19 mouse cellular contexts compared by ENCODE assay signal in the genomic region with DNA sequence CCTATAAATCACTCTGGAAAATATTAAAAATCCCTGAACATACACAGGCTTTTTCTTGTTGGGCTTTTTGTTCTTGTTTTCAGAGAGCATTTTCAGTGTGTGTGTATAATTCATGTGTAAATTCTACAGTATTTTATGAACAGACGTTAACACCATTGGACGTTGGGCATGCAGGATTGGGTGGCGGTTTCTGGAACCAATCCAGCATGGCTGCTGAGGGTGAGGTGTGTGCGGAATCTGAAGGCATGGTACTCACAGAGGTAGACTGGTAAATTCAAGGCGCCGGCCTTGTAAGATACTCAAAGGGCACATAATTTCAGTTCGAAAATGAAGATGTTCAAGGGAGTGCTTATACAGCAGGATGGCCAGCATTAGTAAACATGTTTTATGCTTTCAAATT.
DNase-seq lines count a peak whose midpoint lies in the region; ATAC-seq and TF ChIP-seq lines count a peak whose summit lies in the region.
"Had no signal": no experiment of that assay in that cellular context is flagged by ENCODE, and none has a peak within 500 bp of the region (broad histone marks: within the 10 kb centered on the region; RNA-seq: fewer than 3 reads in every experiment).

No protein-coding gene starts in this region.

- TF ChIP-seq CTCF in hindbrain, postnatal 0 days (IDR thresholded peaks at IDR 0.05; ENCODE audit: low read depth), result no peak
- TF ChIP-seq CTCF in brain, embryonic 14.5 days (IDR thresholded peaks at IDR 0.05; ENCODE audit: borderline replicate concordance, extremely low read depth, insufficient read depth, insufficient read length), result no peak
- no peak for TF ChIP-seq CTCF in cerebellum, adult 2 months (IDR thresholded peaks at IDR 0.05; ENCODE audit: borderline replicate concordance, insufficient read depth, low read depth, low read length)

- H3K4me3 ChIP-seq in hindbrain, postnatal 0 days (ENCODE audit: low read length), result no peak overlapping the region
- H3K4me3 ChIP-seq in hindbrain, embryonic 11.5 days (ENCODE audit: low read depth, low read length), result no peak overlapping the region
- no peak overlapping the region for H3K4me3 ChIP-seq in cerebellum, adult 2 months (replicated peaks; ENCODE audit: insufficient read depth, low read depth, low read length)
- H3K4me3 ChIP-seq: embryonic facial prominence, embryonic 12.5 days; heart, embryonic 10.5 days; hindbrain, embryonic 13.5 days; intestine, embryonic 15.5 days had no signal

- TF ChIP-seq POLR2A in brain, embryonic 14.5 days (IDR thresholded peaks at IDR 0.05; ENCODE audit: borderline replicate concordance, extremely low read depth, insufficient read depth, insufficient read length, poor library complexity, severe bottlenecking), result no peak
- no peak for TF ChIP-seq POLR2A in cerebellum, adult 2 months (IDR thresholded peaks at IDR 0.05; ENCODE audit: borderline replicate concordance, insufficient read depth, low read length)

- H3K9ac ChIP-seq in hindbrain, postnatal 0 days (replicated peaks; ENCODE audit: low read length), result no peak overlapping the region
- H3K9ac ChIP-seq in hindbrain, embryonic 11.5 days (ENCODE audit: low read depth, low read length), result no peak overlapping the region
- H3K9ac ChIP-seq: embryonic facial prominence, embryonic 12.5 days; hindbrain, embryonic 13.5 days; intestine, embryonic 15.5 days had no signal

- no peaks in the 10 kb centered on the region for H3K9me3 ChIP-seq in hindbrain, postnatal 0 days (ENCODE audit: low read length)
- no peaks in the 10 kb centered on the region for H3K9me3 ChIP-seq in hindbrain, embryonic 11.5 days (ENCODE audit: control insufficient read depth, low read length)
- H3K9me3 ChIP-seq: embryonic facial prominence, embryonic 12.5 days; heart, embryonic 10.5 days; hindbrain, embryonic 13.5 days; intestine, embryonic 15.5 days had no signal

- H3K27ac ChIP-seq in hindbrain, postnatal 0 days, result no peak overlapping the region
- no peak overlapping the region for H3K27ac ChIP-seq in hindbrain, embryonic 11.5 days (ENCODE audit: low read depth, low read length)
- H3K27ac ChIP-seq in cerebellum, adult 2 months (ENCODE audit: insufficient read depth, low read length), result no peak overlapping the region
- H3K27ac ChIP-seq: embryonic facial prominence, embryonic 12.5 days; heart, embryonic 10.5 days; hindbrain, embryonic 13.5 days; intestine, embryonic 15.5 days had no signal

- ATAC-seq in hindbrain, postnatal 0 days, result no peak
- no peak for ATAC-seq in hindbrain, embryonic 11.5 days (ENCODE audit: low FRiP score)
- ATAC-seq: forebrain, embryonic 16.5 days; intestine, embryonic 15.5 days had no signal

- no peaks in the 10 kb centered on the region for H3K4me1 ChIP-seq in hindbrain, postnatal 0 days (ENCODE audit: insufficient read depth, low read length)
- H3K4me1 ChIP-seq in hindbrain, embryonic 11.5 days (replicated peaks; ENCODE audit: control insufficient read depth, insufficient read depth, low read length), result no peaks in the 10 kb centered on the region
- H3K4me1 ChIP-seq in cerebellum, adult 2 months (ENCODE audit: control insufficient read depth, insufficient read depth, low read length), result no peaks in the 10 kb centered on the region; the same call in 1 of the 2 replicates
- H3K4me1 ChIP-seq: embryonic facial prominence, embryonic 12.5 days; heart, embryonic 10.5 days; hindbrain, embryonic 13.5 days; intestine, embryonic 15.5 days had no signal

- no peaks in the 10 kb centered on the region for H3K36me3 ChIP-seq in hindbrain, postnatal 0 days (ENCODE audit: insufficient read depth, low read length)
- no peaks in the 10 kb centered on the region for H3K36me3 ChIP-seq in hindbrain, embryonic 11.5 days (ENCODE audit: control insufficient read depth, insufficient read depth, low read length)
- H3K36me3 ChIP-seq: embryonic facial prominence, embryonic 12.5 days; heart, embryonic 10.5 days; hindbrain, embryonic 13.5 days; intestine, embryonic 15.5 days had no signal

- peak; percentile 21 for DNase-seq in hindbrain, postnatal 0 days (ENCODE audit: low spot score)
- no peak for DNase-seq in hindbrain, embryonic 11.5 days (ENCODE audit: low spot score)
- DNase-seq in brain, embryonic 14.5 days (ENCODE audit: low read depth), result peak; percentile 5
- peak; percentile 49 to 64 for DNase-seq in cerebellum, adult 2 months
- DNase-seq in cerebellum, postnatal 14 days, result peak; percentile 79 to 83
- no peak for DNase-seq in spleen, postnatal 14 days (ENCODE audit: low spot score in 2 of 2)
- no peak for DNase-seq in right cerebral cortex, postnatal 36 days (ENCODE audit: low spot score in 2 of 2)
- DNase-seq in gastrocnemius, postnatal 10 days, result no peak
- DNase-seq: adrenal gland, adult 2 months; adrenal gland, postnatal 25 days; gastrocnemius, postnatal 25 days; heart, postnatal 10 days; heart, postnatal 4 days; kidney, adult 18-20 months had no signal

- WGBS in hindbrain, postnatal 0 days, result 74% methylated on average over 7 of the region's 7 CpGs
- 91% methylated on average over 7 of the region's 7 CpGs for WGBS in hindbrain, embryonic 11.5 days
- 30% methylated on average over 7 of the region's 7 CpGs for WGBS in cerebellum, adult 2 months

- no peak overlapping the region for H3K4me2 ChIP-seq in hindbrain, postnatal 0 days (ENCODE audit: low read depth, low read length)
- no peak overlapping the region for H3K4me2 ChIP-seq in hindbrain, embryonic 11.5 days (replicated peaks; ENCODE audit: low read depth, low read length)
- H3K4me2 ChIP-seq: embryonic facial prominence, embryonic 12.5 days; hindbrain, embryonic 13.5 days; intestine, embryonic 15.5 days had no signal

- no peaks in the 10 kb centered on the region for H3K27me3 ChIP-seq in hindbrain, postnatal 0 days (ENCODE audit: insufficient read depth, low read length)
- H3K27me3 ChIP-seq in hindbrain, embryonic 11.5 days (ENCODE audit: control insufficient read depth, insufficient read depth, low read length), result no peaks in the 10 kb centered on the region
- no peaks in the 10 kb centered on the region for H3K27me3 ChIP-seq in cerebellum, adult 2 months (ENCODE audit: control insufficient read depth, insufficient read depth, low read length)
- H3K27me3 ChIP-seq: embryonic facial prominence, embryonic 12.5 days; hindbrain, embryonic 13.5 days; intestine, embryonic 15.5 days had no signal

Comparison
In these comparisons a context has a peak if more than half of its experiments do, and no peak if none do; other contexts are left out.
1. DNase-seq: peak in hindbrain, postnatal 0 days (single experiment), brain, embryonic 14.5 days (single experiment), cerebellum, adult 2 months (2 of 2) and cerebellum, postnatal 14 days (2 of 2); none in hindbrain, embryonic 11.5 days (single experiment), spleen, postnatal 14 days (0 of 2), right cerebral cortex, postnatal 36 days (0 of 2) and gastrocnemius, postnatal 10 days (single experiment).